Comparison of ENCODE assay signal across 22 mouse cellular contexts in genomic region chr1:191295784-191296183, GRCm38 (mm10). TPM values are rescaled to one million over a fixed set of nuclear protein-coding genes. Genes with fewer than 3 reads are reported as not detected.
DNase-seq lines count a peak whose midpoint lies in the region; ATAC-seq and TF ChIP-seq lines count a peak whose summit lies in the region.
"Had no signal": no experiment of that assay in that cellular context is flagged by ENCODE, and none has a peak within 500 bp of the region (broad histone marks: within the 10 kb centered on the region; RNA-seq: fewer than 3 reads in every experiment).

No protein-coding gene starts in this region.

- intact Hi-C loops in gastrocnemius, adult 2 months (cut with DNase I) = no loop called here
- intact Hi-C loops in heart, postnatal 25 days (cut with DNase I) = no loop called here

- H3K4me1 ChIP-seq in heart, embryonic 13.5 days = peaks cover 46% of the 10 kb centered on the region
- H3K4me1 ChIP-seq in kidney, embryonic 14.5 days (ENCODE audit: control insufficient read depth, insufficient read depth, low read length) = no peaks in the 10 kb centered on the region
- no peaks in the 10 kb centered on the region for H3K4me1 ChIP-seq in kidney, embryonic 16.5 days (ENCODE audit: insufficient read depth, low read length)
- H3K4me1 ChIP-seq in hindbrain, embryonic 14.5 days (replicated peaks; ENCODE audit: control insufficient read depth, insufficient read depth, low read length) = no peaks in the 10 kb centered on the region
- H3K4me1 ChIP-seq: forebrain, embryonic 13.5 days; midbrain, embryonic 15.5 days had no signal

- no peak for DNase-seq in gastrocnemius, adult 2 months
- no peak for DNase-seq in gastrocnemius, postnatal 10 days
- no peak for DNase-seq in heart, postnatal 25 days (ENCODE audit: low spot score)
- peak; percentile 47 for DNase-seq in 3T3-L1 (ENCODE audit: low read depth, low spot score)
- no peak for DNase-seq in hindbrain, embryonic 14.5 days (ENCODE audit: low spot score)
- DNase-seq: cerebellum, adult 9-10 months; liver; retina, postnatal 1 day; right cerebral cortex, postnatal 14 days; thymus, adult 18-20 months; thymus, postnatal 25 days had no signal

- H3K4me3 ChIP-seq in gastrocnemius, adult 2 months = no peak overlapping the region
- H3K4me3 ChIP-seq in heart, embryonic 13.5 days = no peak overlapping the region
- H3K4me3 ChIP-seq in kidney, embryonic 14.5 days (ENCODE audit: low read length) = no peak overlapping the region
- no peak overlapping the region for H3K4me3 ChIP-seq in kidney, embryonic 16.5 days (ENCODE audit: low read length)
- no peak overlapping the region for H3K4me3 ChIP-seq in hindbrain, embryonic 14.5 days (replicated peaks; ENCODE audit: low read length)
- H3K4me3 ChIP-seq: forebrain, embryonic 13.5 days; hindbrain, embryonic 10.5 days; lung, embryonic 15.5 days; midbrain, embryonic 15.5 days; neural tube, embryonic 15.5 days had no signal

- 31% methylated on average over 3 of the region's 3 CpGs for WGBS in heart, embryonic 13.5 days
- WGBS in kidney, embryonic 14.5 days = 38% methylated on average over 3 of the region's 3 CpGs
- 34% methylated on average over 3 of the region's 3 CpGs for WGBS in kidney, embryonic 16.5 days
- WGBS in hindbrain, embryonic 14.5 days = 42% methylated on average over 3 of the region's 3 CpGs

- H3K4me2 ChIP-seq in heart, embryonic 13.5 days = 0 out of 2 replicates have a peak overlapping the region, but pooled peaks have one; percentile 28
- no peak overlapping the region for H3K4me2 ChIP-seq in kidney, embryonic 14.5 days (replicated peaks; ENCODE audit: low read depth, low read length)
- no peak overlapping the region for H3K4me2 ChIP-seq in kidney, embryonic 16.5 days (replicated peaks; ENCODE audit: low read depth, low read length)
- no peak overlapping the region for H3K4me2 ChIP-seq in hindbrain, embryonic 14.5 days (replicated peaks)
- H3K4me2 ChIP-seq: forebrain, embryonic 13.5 days; lung, embryonic 15.5 days; midbrain, embryonic 15.5 days; neural tube, embryonic 15.5 days had no signal

- H3K27me3 ChIP-seq in heart, embryonic 13.5 days (replicated peaks) = no peaks in the 10 kb centered on the region
- no peaks in the 10 kb centered on the region for H3K27me3 ChIP-seq in kidney, embryonic 14.5 days (ENCODE audit: control insufficient read depth, insufficient read depth, low read length)
- no peaks in the 10 kb centered on the region for H3K27me3 ChIP-seq in kidney, embryonic 16.5 days (ENCODE audit: insufficient read depth, low read length)
- no peaks in the 10 kb centered on the region for H3K27me3 ChIP-seq in hindbrain, embryonic 14.5 days (ENCODE audit: control insufficient read depth, insufficient read depth, low read length)
- H3K27me3 ChIP-seq: forebrain, embryonic 13.5 days; lung, embryonic 15.5 days; midbrain, embryonic 15.5 days; neural tube, embryonic 15.5 days had no signal

- no peaks in the 10 kb centered on the region for H3K36me3 ChIP-seq in heart, embryonic 13.5 days
- no peaks in the 10 kb centered on the region for H3K36me3 ChIP-seq in kidney, embryonic 14.5 days (ENCODE audit: control insufficient read depth, insufficient read depth, low read length)
- H3K36me3 ChIP-seq in kidney, embryonic 16.5 days (ENCODE audit: insufficient read depth, low read length) = no peaks in the 10 kb centered on the region
- H3K36me3 ChIP-seq in hindbrain, embryonic 14.5 days (replicated peaks; ENCODE audit: control insufficient read depth, insufficient read depth) = no peaks in the 10 kb centered on the region
- H3K36me3 ChIP-seq: G1E; hindbrain, embryonic 10.5 days; lung, embryonic 15.5 days; midbrain, embryonic 15.5 days; neural tube, embryonic 15.5 days had no signal

- H3K27ac ChIP-seq in gastrocnemius, adult 2 months = peak overlapping the region; percentile 50; the same call in 1 of the 2 replicates
- H3K27ac ChIP-seq in heart, embryonic 13.5 days (replicated peaks) = peak overlapping the region; percentile 68
- H3K27ac ChIP-seq in kidney, embryonic 14.5 days (ENCODE audit: low read depth, low read length) = 0 out of 2 replicates have a peak overlapping the region, but pooled peaks have one; percentile 6
- no peak overlapping the region for H3K27ac ChIP-seq in kidney, embryonic 16.5 days (ENCODE audit: low read length)
- no peak overlapping the region for H3K27ac ChIP-seq in hindbrain, embryonic 14.5 days
- H3K27ac ChIP-seq: forebrain, embryonic 13.5 days; hindbrain, embryonic 10.5 days; kidney, postnatal 0 days; liver, embryonic 14.5 days; midbrain, embryonic 15.5 days had no signal

- no peaks in the 10 kb centered on the region for H3K9me3 ChIP-seq in heart, embryonic 13.5 days
- H3K9me3 ChIP-seq in kidney, embryonic 14.5 days (ENCODE audit: control insufficient read depth, low read length) = no peaks in the 10 kb centered on the region
- no peaks in the 10 kb centered on the region for H3K9me3 ChIP-seq in kidney, embryonic 16.5 days (ENCODE audit: low read length)
- H3K9me3 ChIP-seq in hindbrain, embryonic 14.5 days (ENCODE audit: control insufficient read depth, low read length) = no peaks in the 10 kb centered on the region
- H3K9me3 ChIP-seq: forebrain, embryonic 13.5 days; G1E; hindbrain, embryonic 10.5 days; lung, embryonic 15.5 days; midbrain, embryonic 15.5 days; neural tube, embryonic 15.5 days had no signal

- TF ChIP-seq CTCF in gastrocnemius, adult 2 months (IDR thresholded peaks at IDR 0.05) = no peak

- H3K9ac ChIP-seq in heart, embryonic 13.5 days = peak overlapping the region; percentile 56
- no peak overlapping the region for H3K9ac ChIP-seq in kidney, embryonic 14.5 days (ENCODE audit: low read depth, low read length)
- no peak overlapping the region for H3K9ac ChIP-seq in kidney, embryonic 16.5 days (replicated peaks; ENCODE audit: low read length)
- no peak overlapping the region for H3K9ac ChIP-seq in hindbrain, embryonic 14.5 days
- H3K9ac ChIP-seq: forebrain, embryonic 13.5 days; liver, embryonic 14.5 days; lung, embryonic 15.5 days; midbrain, embryonic 15.5 days; neural tube, embryonic 15.5 days had no signal

- ATAC-seq in heart, embryonic 13.5 days (ENCODE audit: extremely low read depth, insufficient number of reproducible peaks, low FRiP score, low TSS enrichment) = no peak
- no peak for ATAC-seq in kidney, embryonic 14.5 days (ENCODE audit: low FRiP score, low TSS enrichment)
- ATAC-seq in kidney, embryonic 16.5 days (ENCODE audit: low FRiP score, low TSS enrichment) = no peak
- no peak for ATAC-seq in hindbrain, embryonic 14.5 days (ENCODE audit: low FRiP score)
- ATAC-seq: forebrain, embryonic 13.5 days; midbrain, embryonic 15.5 days had no signal

RNA-seq across cellular contexts. Expression of gene Nenf, which starts 22.2 kb away (rescaled TPM):
- 10 to 100 TPM; 68.3 to 69.6 TPM for total RNA-seq in gastrocnemius, adult 2 months (2021)
- total RNA-seq in gastrocnemius, postnatal 10 days (2021) = 10 to 100 TPM; 83.8 to 87.2 TPM
- 98.9 and 104 TPM in 2 replicates for polyA plus RNA-seq in heart, embryonic 13.5 days (2015; fragmentation: Nextera tagmentation; extraction: Ambion mirVana)
- 100 to 1,000 TPM in 1 of 2 experiments, 10 to 100 TPM in 1; 98.8 to 102 TPM for total RNA-seq in heart, postnatal 25 days (2021)
- polyA plus RNA-seq in kidney, embryonic 14.5 days (2014; fragmentation: Nextera tagmentation; extraction: Ambion mirVana) = 97.0 and 115 TPM in 2 replicates
- polyA plus RNA-seq in kidney, embryonic 16.5 days (2015; fragmentation: Nextera tagmentation; extraction: Ambion mirVana) = 86.7 and 92.6 TPM in 2 replicates
- polyA plus RNA-seq in hindbrain, embryonic 14.5 days (2014; fragmentation: Nextera tagmentation; extraction: Ambion mirVana) = 161 and 166 TPM in 2 replicates

RNA-seq across cellular contexts. Expression of gene Tmem206, which starts 29.9 kb away (rescaled TPM):
- 1 to 10 TPM; 1.2 to 1.4 TPM for total RNA-seq in gastrocnemius, adult 2 months (2021)
- 1 to 10 TPM; 2.3 to 4.6 TPM for total RNA-seq in gastrocnemius, postnatal 10 days (2021)
- 16.2 and 17.6 TPM in 2 replicates for polyA plus RNA-seq in heart, embryonic 13.5 days (2015; fragmentation: Nextera tagmentation; extraction: Ambion mirVana)
- total RNA-seq in heart, postnatal 25 days (2021) = 1 to 10 TPM; 3.5 to 4.1 TPM
- polyA plus RNA-seq in kidney, embryonic 14.5 days (2014; fragmentation: Nextera tagmentation; extraction: Ambion mirVana) = 17.6 and 25.9 TPM in 2 replicates
- 26.4 TPM in 2 replicates for polyA plus RNA-seq in kidney, embryonic 16.5 days (2015; fragmentation: Nextera tagmentation; extraction: Ambion mirVana)
- polyA plus RNA-seq in hindbrain, embryonic 14.5 days (2014; fragmentation: Nextera tagmentation; extraction: Ambion mirVana) = 35.9 and 38.0 TPM in 2 replicates

Comparison
In these comparisons a context has a peak if more than half of its experiments do, and no peak if none do; other contexts are left out.
1. H3K27ac ChIP-seq: peak in gastrocnemius, adult 2 months (single experiment), heart, embryonic 13.5 days (single experiment) and kidney, embryonic 14.5 days (single experiment); none in kidney, embryonic 16.5 days (single experiment) and hindbrain, embryonic 14.5 days (single experiment).